Comparison of ENCODE assay signal across 32 mouse cellular contexts in genomic region chr5:147683707-147684323, GRCm38 (mm10). TPM values are rescaled to one million over a fixed set of nuclear protein-coding genes. Genes with fewer than 3 reads are reported as not detected.
"Had no signal": no experiment of that assay in that cellular context is flagged by ENCODE, and none has a peak within 500 bp of the region (broad histone marks: within the 10 kb centered on the region; RNA-seq: fewer than 3 reads in every experiment).

No protein-coding gene starts in this region.

- H3K36me3 ChIP-seq: heart, embryonic 15.5 days; hindbrain, embryonic 10.5 days; hindbrain, embryonic 12.5 days; hindbrain, embryonic 13.5 days; hindbrain, embryonic 15.5 days; intestine, embryonic 15.5 days; kidney, embryonic 15.5 days had no signal

- H3K4me3 ChIP-seq: heart, embryonic 12.5 days; heart, embryonic 13.5 days; heart, embryonic 15.5 days; hindbrain, embryonic 10.5 days; hindbrain, embryonic 12.5 days; hindbrain, embryonic 13.5 days; hindbrain, embryonic 15.5 days; intestine, embryonic 15.5 days; kidney, embryonic 15.5 days; layer of hippocampus, adult 2 months; left cerebral cortex, adult 2 months had no signal

- DNase-seq: heart, postnatal 10 days; heart, postnatal 14 days; heart, postnatal 36 days; heart, postnatal 4 days; kidney, adult 11 months; kidney, adult 18-20 months; kidney, adult 2 months; kidney, adult 8-10 months; kidney, adult 9 months; kidney, postnatal 10 days; kidney, postnatal 14 days; kidney, postnatal 25 days; kidney, postnatal 36 days; kidney, postnatal 4 days; layer of hippocampus, adult 9-11 months; layer of hippocampus, postnatal 36 days had no signal

- H3K4me1 ChIP-seq: intestine, embryonic 15.5 days had no signal

- H3K4me2 ChIP-seq: heart, embryonic 11.5 days; heart, embryonic 12.5 days; heart, embryonic 13.5 days; heart, embryonic 15.5 days; hindbrain, embryonic 12.5 days; hindbrain, embryonic 13.5 days; hindbrain, embryonic 14.5 days; hindbrain, embryonic 15.5 days; intestine, embryonic 15.5 days; kidney, embryonic 15.5 days had no signal

- H3K27me3 ChIP-seq: heart, embryonic 12.5 days; heart, embryonic 13.5 days; heart, embryonic 15.5 days; hindbrain, embryonic 12.5 days; hindbrain, embryonic 13.5 days; hindbrain, embryonic 15.5 days; intestine, embryonic 15.5 days had no signal

- H3K27ac ChIP-seq: heart, embryonic 13.5 days; heart, embryonic 15.5 days; hindbrain, embryonic 10.5 days; hindbrain, embryonic 12.5 days; hindbrain, embryonic 13.5 days; hindbrain, embryonic 14.5 days; hindbrain, embryonic 15.5 days; hindbrain, postnatal 0 days; intestine, embryonic 15.5 days; kidney, embryonic 15.5 days; kidney, postnatal 0 days; layer of hippocampus, adult 2 months; left cerebral cortex, adult 2 months had no signal

- H3K9me3 ChIP-seq: heart, embryonic 12.5 days; heart, embryonic 13.5 days; heart, embryonic 15.5 days; hindbrain, embryonic 10.5 days; hindbrain, embryonic 12.5 days; hindbrain, embryonic 13.5 days; hindbrain, embryonic 15.5 days; intestine, embryonic 15.5 days; kidney, embryonic 15.5 days had no signal

- H3K9ac ChIP-seq: heart, embryonic 12.5 days; heart, embryonic 13.5 days; heart, embryonic 15.5 days; hindbrain, embryonic 12.5 days; hindbrain, embryonic 13.5 days; hindbrain, embryonic 14.5 days; hindbrain, embryonic 15.5 days; intestine, embryonic 15.5 days; kidney, embryonic 15.5 days had no signal

RNA-seq across cellular contexts. Expression of gene Flt1, which starts 42.0 kb away (rescaled TPM):
- polyA plus RNA-seq: inflammation-experienced regulatory T-cells, adult 6 months had no signal
